8 mouse cellular contexts compared by ENCODE assay signal in the genomic region with DNA sequence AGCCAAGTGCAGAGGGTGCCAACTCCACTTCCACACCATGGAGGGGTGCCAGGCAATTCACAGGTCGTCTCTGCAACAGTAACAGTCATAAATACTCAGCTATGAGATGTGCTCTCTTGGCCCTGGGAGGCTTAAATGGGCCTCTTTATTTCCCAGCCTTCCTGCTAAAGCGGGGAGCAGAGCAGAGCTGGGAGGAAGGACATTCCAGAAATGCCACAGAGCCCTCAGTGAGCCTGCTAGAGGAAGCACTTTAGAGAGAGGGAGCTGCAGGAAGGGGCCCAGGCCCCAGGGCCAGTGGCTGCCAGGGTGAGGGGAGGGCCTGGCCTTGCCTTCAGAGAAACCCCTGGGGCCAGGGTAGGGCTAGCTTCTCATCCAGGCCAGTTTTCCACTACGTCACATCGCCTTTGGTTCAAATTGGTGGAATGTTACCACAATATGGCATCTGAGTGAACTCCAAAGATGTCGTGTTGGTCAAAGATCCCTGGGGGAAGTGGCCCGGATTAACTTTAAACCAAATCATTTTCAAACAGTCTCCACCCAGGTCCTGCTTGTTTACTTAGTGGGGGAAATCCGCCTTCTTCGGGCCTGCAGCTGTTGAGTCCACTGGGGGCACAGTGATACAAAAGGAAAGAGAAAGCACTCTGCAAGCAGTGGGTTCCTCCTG. TPM values are rescaled to one million over a fixed set of nuclear protein-coding genes. Genes with fewer than 3 reads are reported as not detected.
A peak's percentile ranks its signal among the peaks of the same experiment; 100 is the strongest.
DNase-seq lines count a peak whose midpoint lies in the region; ATAC-seq lines count a peak whose summit lies in the region.

No protein-coding gene starts in this region.

- DNase-seq in forebrain, embryonic 11.5 days (ENCODE audit: low spot score), result peak; percentile 56
- DNase-seq in cerebellum, postnatal 14 days, result peak; percentile 74 to 80
- peak; percentile 65 for DNase-seq in heart, adult 8-10 months (ENCODE audit: low spot score)
- peak; percentile 61 for DNase-seq in kidney, adult 18-20 months
- peak; percentile 64 to 72 for DNase-seq in spleen, postnatal 36 days (ENCODE audit: low spot score in 2 of 2)
- DNase-seq in c-Kit-positive CD71-positive TER-119-positive erythroid progenitor cells, embryonic 14.5 days (ENCODE audit: low spot score), result no peak

- peak overlapping the region; percentile 37; the same call in 1 of the 2 replicates for H3K27ac ChIP-seq in forebrain, embryonic 11.5 days (ENCODE audit: low read depth, low read length)
- no peak overlapping the region for H3K27ac ChIP-seq in forebrain, embryonic 13.5 days
- peak overlapping the region; percentile 98 for H3K27ac ChIP-seq in lung, embryonic 15.5 days

- H3K36me3 ChIP-seq in forebrain, embryonic 11.5 days (ENCODE audit: control insufficient read depth, insufficient read depth, low read length), result no peaks in the 10 kb centered on the region
- no peaks in the 10 kb centered on the region for H3K36me3 ChIP-seq in forebrain, embryonic 13.5 days (ENCODE audit: poor library complexity, severe bottlenecking)
- H3K36me3 ChIP-seq in lung, embryonic 15.5 days, result no peaks in the 10 kb centered on the region

- WGBS in forebrain, embryonic 11.5 days, result 57% methylated on average over 8 of the region's 8 CpGs
- 58% methylated on average over 8 of the region's 8 CpGs for WGBS in forebrain, embryonic 13.5 days
- WGBS in lung, embryonic 15.5 days, result 20% methylated on average over 8 of the region's 8 CpGs

- ATAC-seq in forebrain, embryonic 11.5 days (replicated peaks; ENCODE audit: low FRiP score), result no peak
- no peak for ATAC-seq in forebrain, embryonic 13.5 days
- ATAC-seq in lung, embryonic 15.5 days (ENCODE audit: borderline replicate concordance, extremely low read depth, low FRiP score, low TSS enrichment), result peak; percentile 78

- H3K4me3 ChIP-seq in forebrain, embryonic 11.5 days (ENCODE audit: low read depth, low read length), result no peak overlapping the region
- H3K4me3 ChIP-seq in forebrain, embryonic 13.5 days, result no peak overlapping the region
- H3K4me3 ChIP-seq in lung, embryonic 15.5 days, result no peak overlapping the region

- no peak overlapping the region for H3K4me2 ChIP-seq in forebrain, embryonic 11.5 days (ENCODE audit: low read depth, low read length, severe bottlenecking)
- no peak overlapping the region for H3K4me2 ChIP-seq in forebrain, embryonic 13.5 days
- H3K4me2 ChIP-seq in lung, embryonic 15.5 days, result peak overlapping the region; percentile 27

- H3K27me3 ChIP-seq in forebrain, embryonic 11.5 days (ENCODE audit: control insufficient read depth, insufficient read depth, low read length), result no peaks in the 10 kb centered on the region
- no peaks in the 10 kb centered on the region for H3K27me3 ChIP-seq in forebrain, embryonic 13.5 days
- H3K27me3 ChIP-seq in lung, embryonic 15.5 days, result no peaks in the 10 kb centered on the region

- peaks cover 3% of the 10 kb centered on the region; the same call in 1 of the 2 replicates for H3K4me1 ChIP-seq in forebrain, embryonic 11.5 days (replicated peaks; ENCODE audit: control insufficient read depth, insufficient read depth, low read length)
- H3K4me1 ChIP-seq in forebrain, embryonic 13.5 days, result no peaks in the 10 kb centered on the region
- peaks cover 78% of the 10 kb centered on the region for H3K4me1 ChIP-seq in lung, embryonic 15.5 days

- H3K9ac ChIP-seq in forebrain, embryonic 11.5 days (ENCODE audit: low read length), result no peak overlapping the region
- no peak overlapping the region for H3K9ac ChIP-seq in forebrain, embryonic 13.5 days
- H3K9ac ChIP-seq in lung, embryonic 15.5 days, result no peak overlapping the region

- H3K9me3 ChIP-seq in forebrain, embryonic 11.5 days (ENCODE audit: control insufficient read depth, low read length), result no peaks in the 10 kb centered on the region; the same call in 1 of the 2 replicates
- H3K9me3 ChIP-seq in forebrain, embryonic 13.5 days (replicated peaks), result no peaks in the 10 kb centered on the region
- H3K9me3 ChIP-seq in lung, embryonic 15.5 days, result no peaks in the 10 kb centered on the region

RNA-seq across cellular contexts. Expression of gene Rock2, which starts 24.2 kb away (rescaled TPM):
- polyA plus RNA-seq in forebrain, embryonic 11.5 days (2014; fragmentation: Nextera tagmentation; extraction: Ambion mirVana), result 15.8 and 17.9 TPM in 2 replicates
- polyA plus RNA-seq in forebrain, embryonic 13.5 days (2015; fragmentation: Nextera tagmentation; extraction: Ambion mirVana), result 12.5 and 13.5 TPM in 2 replicates
- total RNA-seq in heart, adult 8-10 months (2022), result 10 to 100 TPM; 71.9 to 88.8 (median 84.0) TPM
- 20.0 and 20.9 TPM in 2 replicates for polyA plus RNA-seq in lung, embryonic 15.5 days (2015; fragmentation: Nextera tagmentation; extraction: Ambion mirVana)

RNA-seq across cellular contexts. Expression of gene E2f6, which starts 59.8 kb away (rescaled TPM):
- 77.4 and 89.1 TPM in 2 replicates for polyA plus RNA-seq in forebrain, embryonic 11.5 days (2014; fragmentation: Nextera tagmentation; extraction: Ambion mirVana)
- 43.3 and 51.8 TPM in 2 replicates for polyA plus RNA-seq in forebrain, embryonic 13.5 days (2015; fragmentation: Nextera tagmentation; extraction: Ambion mirVana)
- 10 to 100 TPM; 86.4 to 90.4 (median 88.2) TPM for total RNA-seq in heart, adult 8-10 months (2022)
- 38.4 and 38.9 TPM in 2 replicates for polyA plus RNA-seq in lung, embryonic 15.5 days (2015; fragmentation: Nextera tagmentation; extraction: Ambion mirVana)
